Mouse (Mus musculus) small intestine, adult 2 months (tissue): ENCODE results near the gene Pde7b. TPM values are rescaled to one million over a fixed set of nuclear protein-coding genes. Genes with fewer than 3 reads are reported as not detected.

Source experiments
- H3K27ac ChIP-seq: fragments of 200-500 bp; 2 replicates; pipeline ENCODE4 v1.5.1; 2012; ENCODE audit warnings: low read depth, low read length, control low read depth, inconsistent platforms; ENCODE audit not compliant: insufficient read depth
- H3K27me3 ChIP-seq: fragments of 200-500 bp; 2 replicates; pipeline ENCODE4 v1.6.1; 2012; ENCODE audit warnings: mild to moderate bottlenecking, moderate library complexity, low read length, inconsistent platforms; ENCODE audit not compliant: control insufficient read depth, insufficient read depth
- H3K36me3 ChIP-seq: fragments of 200-500 bp; 2 replicates; pipeline ENCODE4 v1.6.1; 2012; ENCODE audit warnings: mild to moderate bottlenecking, low read length, control low read depth, inconsistent platforms; ENCODE audit not compliant: control insufficient read depth, insufficient read depth
- H3K4me1 ChIP-seq: fragments of 200-500 bp; 2 replicates; pipeline ENCODE4 v1.6.1; 2012; ENCODE audit warnings: low read length, inconsistent platforms, mixed read lengths; ENCODE audit not compliant: control insufficient read depth, insufficient read depth, insufficient read length
- H3K4me3 ChIP-seq: fragments of 200-500 bp; 2 replicates; pipeline ENCODE4 v1.5.1; 2012; ENCODE audit warnings: low read depth, mild to moderate bottlenecking, control low read depth, inconsistent platforms, low read length, moderate library complexity
- CTCF ChIP-seq: fragments of 200-500 bp; IDR thresholded peaks from 2 replicates; pipeline ENCODE4 v1.5.1; 2012; ENCODE audit warnings: low read depth, mild to moderate bottlenecking, control low read depth, inconsistent platforms, low read length, moderate library complexity, mixed read lengths; ENCODE audit not compliant: insufficient replicate concordance, insufficient read length; ENCODE audit errors: extremely low read depth
- POLR2A ChIP-seq: fragments of 200-500 bp; IDR thresholded peaks from 2 replicates; pipeline ENCODE4 v1.6.1; 2012; ENCODE audit warnings: low read depth, mild to moderate bottlenecking, control low read depth, inconsistent platforms, low read length, moderate library complexity
- WGBS: fragments of 180-500 bp; shearing (Covaris S2); methylation state at CpG from one replicate; pipeline ENCODE4 v1.1.7; 2018; 5-methylcytosine and 5-hydroxymethylcytosine counted together
- polyA plus RNA-seq: library from polyadenylated mRNA; depleted of rRNA; stranded (reverse); fragments of >200 nt; gene quantifications from 2 replicates; pipeline ENCODE4 v1.2.3, GENCODE M21; 2012

The Pde7b gene
- polyA plus RNA-seq, 1 experiment = 2.7 TPM

GRCm38 (mm10) chr10:20722651-20723520 lies 2.0 kb downstream of the Pde7b start:
- Histone ChIP-seq H3K4me1 (no peaks in the 10 kb centered on the region; the same call in 1 of the 2 replicates), H3K27me3 (no peaks in the 10 kb centered on the region), H3K27ac (no peak overlapping the region), H3K36me3 (no peaks in the 10 kb centered on the region), H3K4me3 (no peak overlapping the region)
- WGBS = 30% methylated on average over 9 of the region's 9 CpGs
- no peak for TF ChIP-seq POLR2A
- no peak for TF ChIP-seq CTCF

- TF ChIP-seq CTCF = no peak
- no peak for TF ChIP-seq POLR2A
- no peak overlapping the region for H3K27ac ChIP-seq
- H3K36me3 ChIP-seq = no peaks in the 10 kb centered on the region
- no peaks in the 10 kb centered on the region for H3K27me3 ChIP-seq
- 81% methylated on average over 2 of the region's 2 CpGs for WGBS
- H3K4me3 ChIP-seq = no peak overlapping the region
- no peaks in the 10 kb centered on the region for H3K4me1 ChIP-seq
These were observed 5.7 kb downstream of the Pde7b start for GRCm38 (mm10) chr10:20719201-20719600.

DNA sequence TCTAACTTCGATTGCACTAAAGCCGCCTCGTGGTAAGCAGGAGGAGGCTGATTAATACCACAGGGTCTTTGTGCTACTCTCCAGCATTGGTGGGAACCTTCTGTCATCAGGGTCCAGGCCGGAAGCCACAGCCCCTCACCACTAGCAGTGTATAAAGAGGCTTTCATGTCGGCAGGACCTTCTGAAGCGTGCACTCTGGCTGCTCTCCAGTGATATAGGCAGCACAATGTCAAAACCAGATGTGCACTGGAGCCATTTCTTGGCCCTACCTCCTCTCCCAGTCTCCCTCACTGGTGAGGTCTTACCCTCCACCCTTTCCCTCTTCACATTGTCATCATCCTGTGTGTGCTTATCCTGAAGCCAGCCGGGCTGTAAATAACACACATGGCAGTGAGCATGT lies 24.2 kb downstream of the Pde7b start:
- Histone ChIP-seq H3K27ac (no peak overlapping the region), H3K27me3 (no peaks in the 10 kb centered on the region), H3K4me1 (no peaks in the 10 kb centered on the region), H3K4me3 (no peak overlapping the region), H3K36me3 (no peaks in the 10 kb centered on the region)
- TF ChIP-seq POLR2A = no peak
- TF ChIP-seq CTCF = no peak
- 76% methylated on average over 7 of the region's 7 CpGs for WGBS

GRCm38 (mm10) chr10:20699874-20700273 lies 25.0 kb downstream of the Pde7b start:
- Histone ChIP-seq H3K36me3 (no peaks in the 10 kb centered on the region), H3K27me3 (no peaks in the 10 kb centered on the region), H3K4me1 (no peaks in the 10 kb centered on the region), H3K27ac (no peak overlapping the region), H3K4me3 (no peak overlapping the region)
- WGBS = 90% methylated on average over 9 of the region's 9 CpGs
- TF ChIP-seq CTCF (no peak), POLR2A (no peak)

- Histone ChIP-seq H3K4me1 (no peaks in the 10 kb centered on the region), H3K27me3 (no peaks in the 10 kb centered on the region), H3K4me3 (no peak overlapping the region), H3K27ac (no peak overlapping the region), H3K36me3 (no peaks in the 10 kb centered on the region)
- TF ChIP-seq POLR2A (no peak), CTCF (no peak)
- 62% methylated on average over 11 of the region's 11 CpGs for WGBS
These were observed 29.2 kb downstream of the Pde7b start for GRCm38 (mm10) chr10:20695637-20696036.

GRCm38 (mm10) chr10:20690002-20690401 lies 34.9 kb downstream of the Pde7b start:
- WGBS = 84% methylated on average over 9 of the region's 9 CpGs
- no peak overlapping the region for H3K4me3 ChIP-seq
- no peaks in the 10 kb centered on the region for H3K27me3 ChIP-seq
- no peaks in the 10 kb centered on the region for H3K4me1 ChIP-seq
- TF ChIP-seq POLR2A (no peak), CTCF (no peak)
- H3K27ac ChIP-seq = no peak overlapping the region
- H3K36me3 ChIP-seq = no peaks in the 10 kb centered on the region

GRCm38 (mm10) chr10:20684151-20684550 lies 40.7 kb downstream of the Pde7b start:
- Histone ChIP-seq H3K36me3 (no peaks in the 10 kb centered on the region), H3K4me1 (no peaks in the 10 kb centered on the region), H3K27me3 (no peaks in the 10 kb centered on the region), H3K4me3 (no peak overlapping the region), H3K27ac (no peak overlapping the region)
- WGBS = 94% methylated on average over 2 of the region's 2 CpGs
- TF ChIP-seq CTCF (no peak), POLR2A (no peak)

GRCm38 (mm10) chr10:20680986-20681385 lies 43.9 kb downstream of the Pde7b start:
- TF ChIP-seq CTCF = no peak
- TF ChIP-seq POLR2A = no peak
- Histone ChIP-seq H3K27me3 (no peaks in the 10 kb centered on the region), H3K4me1 (no peaks in the 10 kb centered on the region), H3K4me3 (no peak overlapping the region), H3K27ac (no peak overlapping the region), H3K36me3 (no peaks in the 10 kb centered on the region)
- 95% methylated on average over 3 of the region's 3 CpGs for WGBS
